Mouse (Mus musculus) frontal cortex, adult 2 months (tissue): ENCODE results near the gene Ubxn10. TPM values are rescaled to one million over a fixed set of nuclear protein-coding genes. Genes with fewer than 3 reads are reported as not detected.

Source experiments
- DNase-seq, 2 experiments: peaks; one replicate each; pipeline ENCODE4 v3.0.0; 2022; ENCODE audit warnings: low spot score in 1 of 2; ENCODE audit errors: extremely low spot score in 1 of 2
- polyA plus RNA-seq: library from polyadenylated mRNA; depleted of rRNA; stranded (reverse); fragments of >200 nt; gene quantifications from 2 replicates; pipeline ENCODE4 v1.2.3, GENCODE M21; 2012

Ubxn10 gene
- polyA plus RNA-seq, 1 experiment = 1.4 TPM

GRCm38 (mm10) chr4:138739136-138739851 is 2.3 kb upstream of the Ubxn10 start:
- DNase-seq = peak in 1 of 2 experiments; percentile 64

GRCm38 (mm10) chr4:138734863-138735262 is 2.1 kb downstream of the Ubxn10 start:
- DNase-seq = peak in 1 of 2 experiments; percentile 55

- DNase-seq = no peak
Measured at GRCm38 (mm10) chr4:138734105-138734504, 2.9 kb downstream of the Ubxn10 start.

GRCm38 (mm10) chr4:138729018-138729703 is 7.8 kb downstream of the Ubxn10 start:
- no peak for DNase-seq

GRCm38 (mm10) chr4:138725751-138726150 is 11.2 kb downstream of the Ubxn10 start:
- DNase-seq = no peak

- DNase-seq = peak in 1 of 2 experiments; percentile 51
Measured at GRCm38 (mm10) chr4:138725127-138725461, 11.9 kb downstream of the Ubxn10 start.

GRCm38 (mm10) chr4:138724354-138725126 is 12.4 kb downstream of the Ubxn10 start, which contains the start of gene Pla2g2c:
Pla2g2c (plus strand) TSS chr4:138724792.
- peak; percentile 71 to 80 for DNase-seq

GRCm38 (mm10) chr4:138723493-138724281 is 13.3 kb downstream of the Ubxn10 start:
- peak; percentile 90 to 92 for DNase-seq

GRCm38 (mm10) chr4:138719264-138719596 is 17.7 kb downstream of the Ubxn10 start:
- no peak for DNase-seq

GRCm38 (mm10) chr4:138718586-138719263 is 18.2 kb downstream of the Ubxn10 start:
- peak in 1 of 2 experiments; percentile 66 for DNase-seq

- DNase-seq = no peak
Measured at GRCm38 (mm10) chr4:138716697-138717096, 20.3 kb downstream of the Ubxn10 start.

GRCm38 (mm10) chr4:138714186-138714585 is 22.8 kb downstream of the Ubxn10 start:
- DNase-seq = no peak

- DNase-seq = no peak
Measured at GRCm38 (mm10) chr4:138712621-138713020, 24.3 kb downstream of the Ubxn10 start.

- no peak for DNase-seq
Measured at GRCm38 (mm10) chr4:138712096-138712495, 24.9 kb downstream of the Ubxn10 start.

GRCm38 (mm10) chr4:138711051-138711820 is 25.7 kb downstream of the Ubxn10 start:
- DNase-seq = no peak

GRCm38 (mm10) chr4:138710633-138711032 is 26.3 kb downstream of the Ubxn10 start:
- DNase-seq = peak in 1 of 2 experiments; percentile 56

GRCm38 (mm10) chr4:138709944-138710343 is 27.0 kb downstream of the Ubxn10 start:
- DNase-seq = peak in 1 of 2 experiments; percentile 45

GRCm38 (mm10) chr4:138709246-138709645 is 27.7 kb downstream of the Ubxn10 start:
- DNase-seq = no peak

- peak in 1 of 2 experiments; percentile 67 for DNase-seq
Measured at GRCm38 (mm10) chr4:138708636-138709035, 28.3 kb downstream of the Ubxn10 start.
